Mouse (Mus musculus) right cerebral cortex, postnatal 36 days (tissue): Measurements from ENCODE around the gene Jak1.

Experiments
- DNase-seq, 2 experiments: peaks; one replicate each; pipeline ENCODE4 v3.0.0; 2022; ENCODE audit warnings: low spot score in 2 of 2, mixed read lengths in 1 of 2

Jak1 gene

GRCm38 (mm10) chr4:101192241-101192976 is 72.7 kb downstream of the Jak1 start:
- no peak for DNase-seq

GRCm38 (mm10) chr4:101187381-101187780 is 77.7 kb downstream of the Jak1 start:
- no peak for DNase-seq

- no peak for DNase-seq
Observed at GRCm38 (mm10) chr4:101186591-101186990, 78.5 kb downstream of the Jak1 start.

GRCm38 (mm10) chr4:101185216-101185615 is 79.9 kb downstream of the Jak1 start:
- DNase-seq = no peak

DNA sequence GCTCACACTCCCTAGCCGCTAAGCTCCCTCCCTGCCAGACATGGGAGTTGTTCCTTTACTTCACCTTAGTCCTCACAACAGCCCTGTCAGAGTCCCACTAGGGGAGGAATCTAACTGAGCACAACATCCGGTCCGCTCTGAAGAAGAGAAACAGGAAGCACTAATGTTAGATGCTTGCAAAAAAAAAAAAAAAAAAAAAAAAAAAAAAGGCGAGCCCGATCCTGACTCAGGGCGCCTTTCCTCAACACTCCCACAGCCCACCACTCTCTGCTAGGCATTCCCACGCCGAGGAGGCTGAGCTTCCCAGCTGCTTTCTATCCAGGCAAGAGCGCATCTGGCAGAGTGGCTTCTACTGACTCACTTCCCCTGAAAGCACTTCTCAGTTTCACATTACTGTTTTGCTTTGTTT is 82.5 kb downstream of the Jak1 start:
- no peak for DNase-seq

DNA sequence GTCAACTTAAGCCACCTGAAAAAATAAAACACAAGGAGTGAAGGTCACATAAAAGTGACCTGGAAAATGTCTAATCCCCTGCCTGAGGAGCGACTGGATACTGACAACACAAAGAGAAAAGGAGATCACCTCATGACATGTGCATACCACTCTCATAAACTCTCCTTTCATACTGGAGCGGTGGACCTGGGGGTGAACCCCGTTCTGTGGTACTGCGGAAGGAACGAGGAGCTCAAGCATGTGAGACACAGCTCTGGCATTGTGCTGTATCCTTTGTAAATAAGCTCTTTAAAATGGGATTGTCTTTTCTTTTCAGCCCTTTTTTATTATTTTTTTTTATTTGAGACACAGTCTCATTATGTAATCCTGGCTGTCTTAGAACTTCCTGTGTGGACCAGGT is 84.4 kb downstream of the Jak1 start:
- DNase-seq = no peak

GRCm38 (mm10) chr4:101179836-101180235 is 85.2 kb downstream of the Jak1 start:
- no peak for DNase-seq

DNA sequence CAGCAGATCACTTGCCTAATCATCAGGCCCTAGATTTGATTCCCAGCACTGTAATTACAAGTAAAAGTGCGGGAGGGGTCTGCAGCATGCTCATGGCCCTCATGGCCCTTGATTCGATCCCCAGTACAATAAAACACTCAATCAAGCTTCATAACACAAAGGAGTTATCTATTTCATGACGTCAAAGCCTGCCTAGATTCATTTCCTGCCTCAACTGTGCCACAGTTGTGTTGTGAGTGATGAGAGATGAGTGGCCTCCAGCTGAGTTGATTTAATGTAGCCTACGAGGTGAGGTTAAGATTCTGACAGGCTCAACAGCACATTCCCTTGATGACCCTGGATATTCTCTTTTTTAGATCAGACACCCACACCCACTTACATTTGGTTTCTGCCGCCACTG is 86.0 kb downstream of the Jak1 start:
- no peak for DNase-seq

DNA sequence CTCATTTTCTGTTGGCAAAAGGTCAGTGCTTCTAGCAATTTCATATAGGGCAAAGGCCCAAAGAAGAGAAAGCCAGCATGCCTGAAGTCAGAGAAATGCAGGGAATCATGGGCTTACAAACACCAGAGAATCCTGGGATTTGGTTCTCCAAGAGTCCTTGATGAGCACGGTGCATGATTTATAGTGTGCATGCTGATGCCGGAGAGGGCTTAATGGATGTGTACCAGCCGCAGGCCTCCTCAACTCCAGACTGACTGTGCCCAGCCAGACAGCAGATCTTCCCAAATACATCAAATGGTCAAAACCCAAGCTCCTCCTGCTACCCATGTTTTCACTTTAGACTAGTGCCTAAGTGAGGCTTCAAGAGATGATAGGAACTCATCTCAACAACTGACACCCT is 87.3 kb downstream of the Jak1 start:
- no peak for DNase-seq

DNA sequence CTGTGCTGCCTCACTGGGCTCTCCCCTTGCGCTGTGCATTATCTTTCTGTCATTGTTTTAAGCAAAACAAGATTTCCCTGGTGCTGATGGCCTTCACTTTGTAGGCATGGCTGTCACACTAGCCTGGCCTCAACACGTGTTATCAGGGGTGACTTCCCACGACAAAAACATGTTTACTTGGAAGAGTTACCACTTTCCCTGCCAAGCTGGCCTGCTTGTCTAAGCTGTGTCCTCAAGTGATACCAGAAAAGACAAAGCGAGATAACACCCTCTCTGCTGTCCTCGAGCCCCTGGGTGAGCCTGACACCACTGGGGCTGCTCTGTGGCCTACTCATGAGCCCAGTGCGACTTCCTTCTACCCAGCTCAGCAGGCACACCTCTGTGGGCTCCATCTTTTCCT is 89.0 kb downstream of the Jak1 start:
- DNase-seq = no peak

DNA sequence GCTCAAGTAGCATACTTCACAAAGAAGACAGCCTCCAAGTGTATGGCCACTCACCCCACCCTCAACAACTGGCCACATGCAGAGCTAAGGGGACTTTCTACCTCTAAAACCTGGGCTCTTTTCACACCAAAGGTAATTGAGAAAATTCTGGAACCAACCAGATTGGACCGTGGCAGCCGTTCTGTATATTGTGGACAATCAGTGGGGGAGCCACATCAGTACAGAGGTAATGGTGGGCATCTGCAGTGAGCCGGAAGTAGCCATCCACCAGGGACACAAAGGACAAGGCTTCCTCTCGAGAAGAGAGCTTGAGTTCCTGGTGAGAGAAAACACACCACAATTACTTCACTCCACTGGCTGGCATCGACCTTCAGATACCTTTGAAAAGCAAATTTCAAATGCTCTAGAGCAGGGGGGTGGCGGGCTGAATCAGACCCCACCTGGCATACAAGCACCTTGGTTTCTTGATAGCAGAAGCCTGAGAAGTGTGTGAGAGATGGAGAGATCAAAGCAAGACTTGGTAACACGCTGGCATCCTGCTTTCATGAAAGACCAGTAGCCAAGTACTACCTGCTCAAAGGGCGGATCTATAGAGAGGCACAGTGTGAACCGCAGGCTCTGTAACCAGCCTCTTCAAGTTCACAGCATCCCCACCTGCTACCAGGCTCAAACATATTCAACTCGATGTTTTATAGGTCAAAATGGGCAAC is 90.0 kb downstream of the Jak1 start:
- no peak for DNase-seq

DNA sequence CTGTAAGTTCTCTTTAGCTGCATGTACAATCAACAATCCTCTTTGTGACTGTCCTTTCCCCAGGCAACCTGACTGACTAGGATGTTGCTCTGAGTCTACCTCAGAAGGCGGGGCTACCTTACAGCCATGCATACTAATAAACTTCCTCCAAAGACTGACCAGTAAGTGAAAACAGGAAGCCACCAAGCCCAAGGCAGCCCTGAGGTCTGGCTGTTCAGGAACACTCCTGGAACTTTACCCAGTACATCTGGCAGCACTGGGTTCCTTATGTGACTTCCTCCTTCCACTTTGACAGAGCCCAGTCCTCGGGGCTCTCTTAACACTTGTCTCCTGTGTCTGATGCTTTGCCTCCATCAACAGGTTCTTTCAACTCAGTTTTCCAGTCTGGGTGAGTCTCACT is 92.3 kb downstream of the Jak1 start:
- DNase-seq = no peak

- no peak for DNase-seq
Observed at GRCm38 (mm10) chr4:101168189-101168778, 96.8 kb downstream of the Jak1 start.

GRCm38 (mm10) chr4:101167777-101168176 is 97.3 kb downstream of the Jak1 start:
- no peak for DNase-seq

- no peak for DNase-seq
Observed at GRCm38 (mm10) chr4:101165776-101166175, 99.3 kb downstream of the Jak1 start.

DNA sequence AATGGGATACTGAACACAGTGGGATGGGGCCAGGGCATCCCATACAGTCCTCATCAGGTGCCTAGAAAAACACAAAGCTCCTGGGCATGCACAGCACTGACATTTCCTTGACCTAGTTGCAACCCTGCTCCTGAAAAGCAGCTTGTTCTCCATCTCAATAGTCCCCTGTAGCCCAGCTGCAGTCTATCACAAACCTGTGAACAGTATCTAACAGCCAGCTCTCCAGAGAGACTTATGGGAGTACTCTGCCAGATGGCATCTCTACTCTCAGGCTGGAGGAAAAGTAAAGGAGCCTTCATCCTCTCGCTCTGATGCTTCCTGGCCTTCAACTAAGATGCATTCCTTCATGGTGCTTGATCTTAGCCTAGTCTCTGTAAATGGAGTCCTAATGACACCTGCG is 100.4 kb downstream of the Jak1 start:
- DNase-seq = no peak

DNA sequence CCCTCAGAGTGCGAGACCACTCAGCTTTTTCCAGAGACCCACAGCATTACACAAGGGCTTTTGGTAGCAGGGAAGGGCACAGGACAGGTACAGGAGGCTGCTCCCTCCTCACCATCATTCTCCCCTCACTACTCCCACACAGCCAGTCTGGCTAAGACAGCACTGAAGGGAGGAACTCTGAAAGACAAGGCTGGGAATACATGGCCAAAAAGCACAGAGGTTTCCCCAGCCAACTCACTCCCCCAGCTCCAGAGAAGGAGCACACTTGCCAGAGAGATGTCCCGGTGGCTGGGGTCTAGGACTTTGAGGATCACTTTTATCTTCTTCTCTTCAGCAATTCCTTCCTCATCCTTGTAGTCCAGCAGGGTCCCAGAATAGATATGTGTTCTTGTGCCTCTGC is 100.9 kb downstream of the Jak1 start:
- DNase-seq = no peak

DNA sequence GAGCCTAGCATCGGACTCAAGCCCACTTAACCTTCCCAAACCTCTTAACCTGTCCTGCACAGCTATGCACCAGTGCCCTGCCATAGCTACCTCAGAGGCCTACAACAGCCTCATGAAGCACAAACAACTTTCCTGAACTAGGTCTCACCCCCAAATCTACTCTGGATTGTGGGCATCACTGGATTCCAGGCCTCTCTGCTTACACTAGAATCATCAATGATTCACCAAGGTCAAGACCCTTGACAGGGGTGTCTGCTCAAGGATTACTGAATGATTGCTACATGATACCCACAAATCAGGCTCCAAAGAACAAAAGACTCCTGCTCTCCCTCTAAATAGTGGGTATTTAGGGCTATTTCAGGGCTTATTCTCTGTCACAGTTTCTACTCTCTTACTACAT is 104.3 kb downstream of the Jak1 start:
- no peak for DNase-seq

DNA sequence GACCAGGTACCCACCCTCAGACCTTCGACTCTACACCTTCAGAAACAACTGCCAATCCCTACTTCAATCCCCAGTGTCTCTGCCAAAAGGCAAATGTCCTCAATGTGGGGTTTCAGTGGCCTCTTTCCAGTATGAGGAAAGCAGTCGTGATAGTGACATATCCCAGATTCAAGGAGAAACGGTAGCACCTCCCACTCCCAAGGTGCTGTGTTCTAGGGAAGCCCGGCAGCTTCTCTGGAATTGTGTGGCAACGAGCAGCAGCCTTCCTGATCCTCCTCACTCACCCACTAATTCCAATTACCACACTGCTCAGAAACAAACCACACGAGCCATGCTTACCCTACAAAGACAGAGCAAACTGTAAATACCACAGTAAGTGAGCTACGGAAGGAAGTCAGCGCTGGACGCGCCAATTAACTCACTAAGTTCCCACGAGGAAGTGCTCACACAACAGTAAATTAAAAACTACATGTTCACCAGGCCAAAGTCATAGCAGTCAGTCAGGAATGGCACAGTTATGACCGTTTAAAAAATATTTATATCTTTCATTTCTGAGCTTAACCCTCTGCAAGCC is 105.8 kb downstream of the Jak1 start:
- DNase-seq = no peak

- peak; percentile 51 to 71 for DNase-seq
Observed at GRCm38 (mm10) chr4:101158282-101158681, 106.8 kb downstream of the Jak1 start.

GRCm38 (mm10) chr4:101157476-101157875 is 107.6 kb downstream of the Jak1 start:
- DNase-seq = no peak

- DNase-seq = no peak
Observed at GRCm38 (mm10) chr4:101155541-101155940, 109.5 kb downstream of the Jak1 start.
